Mouse (Mus musculus): ENCODE data around the gene Slc35f2.

GRCm38 (mm10) chr9:53795351-53795750 lies 24.0 kb downstream of the Slc35f2 start:
- no peak for TF ChIP-seq CTCF (IDR thresholded peaks at IDR 0.05; ENCODE audit: low read depth, low read length)
- TF ChIP-seq POLR2A (IDR thresholded peaks at IDR 0.05; ENCODE audit: insufficient read depth, low read length): no peak
- TF ChIP-seq EP300 (IDR thresholded peaks at IDR 0.05; ENCODE audit: insufficient read depth, low read depth, low read length): no peak
